Mouse (Mus musculus): ENCODE measurements around the gene Rab7b.

Rab7b gene

DNA sequence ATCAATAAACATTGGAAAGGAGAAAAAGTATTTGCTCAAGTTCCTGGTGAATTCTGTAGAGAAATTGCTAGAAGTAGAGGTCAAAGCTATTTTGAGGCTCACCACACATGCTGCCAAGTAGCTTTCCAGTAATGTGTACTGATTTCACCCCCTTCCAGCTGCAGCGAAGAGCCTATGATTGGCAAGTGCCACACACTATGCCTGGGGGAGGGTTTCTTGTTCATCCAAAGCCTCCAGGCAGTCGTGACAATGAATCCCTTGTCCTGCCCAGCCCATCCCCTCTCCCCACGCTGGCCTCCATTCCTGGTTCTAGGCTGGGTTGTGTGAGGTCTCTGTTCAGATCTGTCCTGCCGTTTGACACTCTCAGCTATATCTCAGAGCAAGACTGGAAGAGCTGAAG lies 7.8 kb downstream of the Rab7b start:
- no peak for DNase-seq

DNA sequence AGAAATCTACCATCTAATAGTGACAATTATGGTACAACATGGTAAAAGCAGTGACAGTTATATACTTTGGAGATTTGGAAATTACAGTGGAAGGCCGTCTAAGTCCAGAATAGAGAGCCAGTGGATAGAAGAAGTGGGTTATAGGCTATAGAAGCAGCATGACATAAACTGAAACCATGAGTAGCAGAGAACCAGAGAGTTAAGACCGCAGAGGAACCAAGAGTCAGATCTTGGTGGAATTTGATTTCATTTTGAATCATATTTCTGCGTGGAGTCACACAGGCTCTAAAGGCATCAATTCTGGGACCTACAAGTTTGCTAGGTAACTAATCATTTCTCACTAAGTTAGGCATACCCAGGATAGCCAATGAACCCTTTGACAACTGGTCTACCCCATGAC lies 10.3 kb downstream of the Rab7b start:
- no peak for DNase-seq

DNA sequence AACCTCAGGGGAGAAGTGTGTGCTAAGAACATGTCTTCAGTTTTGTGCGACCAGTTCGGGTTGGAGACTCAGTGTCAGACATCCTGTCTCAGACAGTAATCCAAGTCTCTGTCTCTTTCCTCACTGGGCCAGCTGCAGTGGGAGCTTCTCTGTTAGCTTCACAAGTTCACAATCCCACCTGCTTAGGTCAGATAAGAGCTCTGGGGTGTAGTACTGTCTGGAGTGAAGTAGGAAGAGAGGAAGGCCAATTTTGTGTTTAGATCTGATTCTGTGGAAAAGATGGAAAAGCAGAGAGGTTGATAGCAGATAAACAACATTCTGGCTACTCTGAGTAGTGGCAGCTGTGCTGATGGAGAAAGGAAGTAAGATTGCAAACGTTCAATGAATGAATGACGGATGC lies 11.1 kb downstream of the Rab7b start:
- no peak for DNase-seq

DNA sequence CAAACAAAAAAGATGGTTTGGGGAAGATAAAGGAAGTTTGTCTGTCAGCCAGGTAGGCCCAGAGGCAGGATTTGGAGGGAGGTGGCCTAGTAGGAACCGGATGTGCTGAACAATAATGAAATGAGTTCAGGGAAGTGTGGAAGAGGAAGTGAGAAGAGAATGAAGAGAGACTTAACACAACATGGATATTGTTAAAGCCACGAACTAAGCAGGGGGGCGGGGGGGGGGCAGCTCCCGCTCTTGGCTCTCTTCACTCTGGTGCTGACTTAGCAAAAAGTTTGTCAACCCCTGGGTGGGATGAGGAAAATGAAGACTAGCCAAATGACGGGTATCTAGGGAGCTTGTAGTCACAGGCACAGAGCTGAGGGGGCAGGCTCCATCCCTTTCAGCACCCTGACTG lies 12.0 kb downstream of the Rab7b start:
- DNase-seq = no peak

DNA sequence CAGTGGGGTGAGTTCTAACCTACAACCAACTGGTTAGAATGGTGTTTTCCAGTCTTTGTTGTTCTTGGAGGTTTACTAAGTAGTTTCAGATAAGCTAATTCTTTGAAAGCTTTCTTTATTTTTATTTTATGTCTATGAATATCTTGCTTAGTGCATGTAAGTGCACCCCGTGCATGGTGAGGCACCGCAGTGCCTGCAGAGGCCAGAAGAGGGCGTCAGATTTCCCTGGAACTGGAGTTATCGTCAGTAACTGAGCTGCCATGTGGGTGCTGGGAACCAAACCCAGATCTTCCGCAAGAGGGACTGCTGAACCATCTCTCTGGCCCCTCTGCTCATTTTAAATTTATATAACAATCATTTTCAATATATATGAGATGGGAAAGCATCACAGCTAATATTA lies 12.9 kb downstream of the Rab7b start:
- no peak for DNase-seq

DNA sequence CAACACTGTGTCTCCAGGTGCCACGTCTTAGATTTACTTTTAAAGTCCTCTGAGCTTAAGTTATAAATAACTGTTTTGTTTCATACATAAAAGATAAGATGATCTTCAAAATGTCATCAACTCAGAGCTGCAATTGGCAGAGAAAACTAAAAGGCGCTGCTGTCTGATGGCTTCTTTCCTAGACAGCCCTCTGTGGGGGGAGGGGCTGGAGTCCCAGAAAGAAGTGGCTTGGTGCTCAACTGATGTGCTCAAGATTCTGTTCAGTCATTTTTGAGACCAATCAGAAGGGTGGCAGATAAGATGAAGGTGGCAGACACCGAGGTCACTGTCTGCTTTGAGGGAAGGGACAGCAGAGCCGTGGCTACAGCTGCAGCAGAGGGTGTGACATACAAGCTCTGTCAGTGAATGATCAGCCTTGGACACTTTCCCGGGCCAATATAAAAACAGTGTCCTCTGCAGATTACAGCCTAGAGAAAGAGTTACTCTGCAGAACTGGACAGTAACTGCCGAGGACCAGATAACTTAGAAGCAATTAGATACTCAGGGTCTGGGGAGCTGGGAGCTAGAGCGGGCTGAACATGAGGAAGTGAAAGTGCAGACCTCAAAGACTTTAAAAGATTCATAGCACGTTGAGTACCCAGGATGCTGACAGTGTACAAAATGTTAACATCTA lies 13.7 kb downstream of the Rab7b start:
- DNase-seq = no peak

DNA sequence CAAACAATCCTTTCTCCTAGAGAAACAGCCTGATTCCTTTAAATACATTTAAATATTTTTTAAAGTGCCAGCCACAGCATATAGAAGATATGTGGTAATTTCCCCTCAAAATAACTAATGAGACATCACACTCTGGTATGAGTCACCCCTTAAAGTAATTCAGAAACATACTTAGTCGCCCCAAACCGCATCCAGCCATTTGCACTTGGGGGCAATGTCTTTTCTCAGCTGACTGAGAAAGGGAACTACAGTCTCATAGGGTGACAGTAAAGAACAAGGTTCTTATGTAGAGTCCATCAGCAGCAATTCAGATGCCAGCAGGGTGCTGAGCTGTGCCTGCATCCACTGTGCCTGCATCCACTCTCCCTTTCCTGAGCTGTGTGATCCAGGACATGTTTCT lies 15.0 kb downstream of the Rab7b start:
- no peak for DNase-seq

DNA sequence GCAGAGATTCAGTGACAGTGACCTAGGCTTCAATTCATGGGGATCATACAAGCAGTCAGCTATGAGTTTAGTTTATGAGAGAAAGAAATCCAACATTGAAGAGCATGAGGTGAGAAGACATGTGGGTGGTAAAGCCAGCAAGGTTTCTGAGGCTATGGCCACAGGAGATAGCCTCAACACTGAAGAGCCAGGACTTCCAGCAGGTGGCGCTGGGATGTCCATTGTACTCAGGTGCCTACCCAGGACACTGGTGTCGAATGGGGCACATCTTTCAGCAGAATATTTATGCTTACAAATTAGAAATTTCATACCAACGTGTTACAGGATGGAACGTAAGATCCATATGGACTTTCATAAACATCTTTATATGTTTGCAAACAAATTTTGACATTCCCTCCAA lies 19.8 kb downstream of the Rab7b start:
- peak; percentile 50 to 69 for DNase-seq

DNA sequence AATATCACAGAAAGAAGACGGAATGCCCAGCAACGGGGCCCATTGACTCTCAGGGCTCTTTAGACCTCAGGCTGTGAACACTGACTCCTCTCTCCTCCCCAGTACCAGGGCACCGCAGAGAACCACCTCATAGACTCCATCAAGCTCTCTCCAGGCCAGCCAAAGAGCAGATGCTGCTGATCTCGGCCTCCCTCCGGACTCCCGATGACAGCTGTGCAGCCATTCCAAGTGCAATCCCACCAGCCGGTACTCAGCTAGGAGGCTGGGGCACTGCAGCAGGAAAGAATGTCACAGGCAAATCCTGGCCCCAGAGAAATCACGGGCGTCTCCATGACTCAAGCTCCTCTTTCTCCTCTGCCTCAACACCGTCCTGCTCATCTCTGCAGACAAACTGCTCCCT lies 23.0 kb downstream of the Rab7b start:
- DNase-seq = no peak

DNA sequence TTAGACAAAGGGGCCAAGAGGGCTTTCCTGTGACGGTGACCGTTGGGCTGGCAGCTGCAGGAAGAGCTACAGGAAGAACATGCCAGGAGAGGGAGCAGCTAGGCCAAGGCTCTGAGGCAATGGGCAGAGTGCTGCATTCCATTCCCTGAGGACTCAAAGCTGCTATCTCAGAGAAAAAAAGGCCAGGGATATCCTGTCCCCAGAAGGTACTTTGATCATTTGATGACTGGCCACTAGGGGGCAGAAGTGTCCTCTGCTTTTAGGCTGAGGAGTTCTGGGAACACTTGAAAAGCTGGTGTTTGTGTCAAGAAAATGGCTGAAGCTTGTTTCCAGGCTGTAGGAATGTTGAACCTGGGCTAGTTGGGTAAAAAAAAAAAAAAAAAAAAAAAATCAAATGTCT lies 23.9 kb downstream of the Rab7b start:
- peak; percentile 80 to 88 for DNase-seq

DNA sequence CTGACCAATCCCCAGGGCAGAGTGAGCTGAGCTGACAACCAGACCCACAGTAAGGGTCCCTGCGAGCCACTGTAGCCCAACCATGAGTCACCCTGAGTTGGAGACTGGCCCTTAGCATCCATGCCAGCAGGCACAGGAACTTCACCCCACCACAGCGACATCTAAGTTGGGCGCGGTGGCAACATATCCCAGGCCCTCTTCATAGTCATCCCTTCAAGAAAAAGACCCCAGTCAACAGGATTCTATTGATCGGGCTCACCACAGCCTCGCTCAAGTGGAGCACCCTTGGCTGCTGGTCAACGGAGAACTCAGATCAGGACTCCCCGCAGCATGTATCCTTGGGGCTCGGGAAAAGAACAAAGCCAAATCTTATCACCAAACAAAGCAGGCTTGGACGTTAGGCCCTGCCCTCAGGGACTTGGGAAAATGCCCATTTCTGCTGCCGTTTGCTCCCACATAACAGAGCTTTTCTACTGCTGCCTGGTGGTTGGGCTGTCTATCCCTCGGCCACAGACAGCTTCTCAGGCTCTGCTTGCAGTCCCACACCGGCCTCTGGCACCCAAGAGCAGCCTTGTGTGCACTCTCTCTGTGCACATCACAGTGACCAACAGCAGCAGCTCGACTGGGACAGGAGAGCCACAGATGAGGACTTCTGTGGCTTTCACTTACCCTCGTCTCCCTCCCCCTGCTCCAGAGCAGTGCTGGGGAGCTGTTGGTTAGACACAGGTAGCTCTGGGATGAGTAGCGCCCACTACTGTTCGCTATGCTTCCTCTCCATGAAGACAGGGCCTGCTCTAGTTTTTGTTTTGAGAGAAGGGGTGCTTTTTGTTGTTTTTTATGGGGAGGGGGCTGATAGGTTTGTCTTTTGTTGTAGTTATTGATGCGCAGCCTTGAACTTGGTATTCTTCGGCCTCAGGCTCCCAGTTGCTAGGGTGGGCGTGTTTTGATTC lies 26.2 kb downstream of the Rab7b start:
- no peak for DNase-seq

DNA sequence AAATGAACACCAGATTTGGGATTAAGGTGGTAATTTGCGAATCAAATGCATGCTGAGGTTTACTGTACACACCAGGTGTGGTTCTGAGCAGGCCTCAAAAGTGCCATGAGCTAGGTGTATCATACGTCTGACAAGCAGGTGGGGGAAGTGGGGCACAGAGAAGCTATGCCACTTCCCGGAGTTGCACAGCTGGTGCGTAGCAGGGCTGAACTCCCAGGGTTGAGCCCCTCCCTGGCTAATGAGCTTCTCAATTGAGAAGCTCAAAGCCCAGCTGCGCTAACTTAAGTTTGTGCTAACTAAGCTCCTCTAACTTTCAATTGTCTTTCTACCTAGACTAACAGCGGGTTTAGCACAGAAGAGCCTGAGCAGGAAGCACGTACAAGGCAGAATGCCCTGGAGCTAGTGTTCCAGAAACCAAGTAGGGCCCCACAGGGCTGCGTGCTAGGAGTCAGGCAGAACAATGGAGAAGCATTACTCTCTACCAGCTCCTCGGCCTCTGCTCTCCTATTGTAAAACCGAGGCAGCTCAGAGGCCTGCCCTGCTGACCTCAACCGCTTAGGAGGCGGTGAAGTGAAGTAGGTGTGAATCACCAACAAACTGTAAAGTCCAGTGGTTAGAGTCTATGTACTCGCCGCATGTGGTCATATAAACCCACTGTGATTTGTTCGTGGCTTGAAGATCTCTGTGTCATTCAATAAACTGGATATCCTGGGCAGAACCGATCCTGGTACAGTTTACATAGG lies 30.6 kb downstream of the Rab7b start:
- DNase-seq = no peak

DNA sequence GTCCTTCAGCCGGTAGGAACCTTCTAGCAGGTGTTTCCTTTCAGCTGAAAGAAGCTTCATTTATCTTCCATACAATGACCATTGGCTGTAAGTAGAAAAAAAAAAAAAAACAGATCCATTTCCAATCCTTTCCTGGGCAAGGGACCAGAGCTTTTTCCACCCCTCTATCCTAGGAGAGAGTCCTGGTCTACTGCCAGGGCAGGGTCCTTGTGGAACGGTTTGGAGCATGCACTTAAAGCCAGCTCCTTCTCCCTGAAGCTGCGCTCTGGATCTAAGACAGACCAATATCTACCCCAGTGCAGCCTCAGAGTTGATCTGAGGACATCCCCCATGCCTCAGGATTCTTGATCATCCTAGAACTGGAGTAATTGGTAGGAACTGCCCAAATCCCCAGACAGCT lies 33.5 kb downstream of the Rab7b start:
- DNase-seq = no peak

DNA sequence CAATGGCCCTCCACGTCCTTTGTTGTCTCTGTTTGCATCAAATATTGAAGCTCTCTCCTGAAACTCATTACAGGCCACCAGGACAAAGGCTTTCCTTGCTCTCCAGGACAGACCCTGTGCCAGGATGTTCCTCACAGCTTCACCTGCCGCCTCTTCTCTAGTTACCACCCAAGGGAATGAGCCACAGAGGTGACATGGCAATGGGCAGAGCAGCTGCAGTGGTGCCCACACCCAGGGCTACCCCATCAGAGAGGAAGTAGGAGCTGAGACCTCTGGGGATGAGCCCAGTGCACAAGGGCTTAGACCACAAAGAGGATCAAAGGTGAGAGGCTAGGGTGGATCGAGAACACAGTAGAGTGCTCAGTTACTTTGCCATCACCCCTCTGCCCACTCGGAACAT lies 35.1 kb downstream of the Rab7b start:
- no peak for DNase-seq

DNA sequence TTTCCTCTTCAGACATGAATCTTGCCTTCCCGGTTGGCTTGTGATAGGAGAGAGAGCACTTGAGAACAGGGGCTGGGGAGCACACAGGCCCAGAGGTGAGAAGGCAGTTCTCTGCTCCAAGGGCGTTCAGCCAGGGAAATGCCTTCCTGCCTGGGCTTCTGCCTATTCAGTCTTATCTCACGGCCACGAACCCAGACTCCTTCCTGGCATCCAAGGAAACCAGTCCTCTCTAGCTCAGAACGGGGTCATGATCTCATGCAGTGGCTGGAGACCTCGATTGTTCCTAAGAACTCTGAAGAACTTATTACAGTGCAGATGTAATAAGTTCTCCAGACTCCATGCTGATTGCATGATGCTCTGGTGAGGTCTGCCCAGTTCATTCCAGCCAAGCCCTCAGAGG lies 38.1 kb downstream of the Rab7b start:
- DNase-seq = no peak

DNA sequence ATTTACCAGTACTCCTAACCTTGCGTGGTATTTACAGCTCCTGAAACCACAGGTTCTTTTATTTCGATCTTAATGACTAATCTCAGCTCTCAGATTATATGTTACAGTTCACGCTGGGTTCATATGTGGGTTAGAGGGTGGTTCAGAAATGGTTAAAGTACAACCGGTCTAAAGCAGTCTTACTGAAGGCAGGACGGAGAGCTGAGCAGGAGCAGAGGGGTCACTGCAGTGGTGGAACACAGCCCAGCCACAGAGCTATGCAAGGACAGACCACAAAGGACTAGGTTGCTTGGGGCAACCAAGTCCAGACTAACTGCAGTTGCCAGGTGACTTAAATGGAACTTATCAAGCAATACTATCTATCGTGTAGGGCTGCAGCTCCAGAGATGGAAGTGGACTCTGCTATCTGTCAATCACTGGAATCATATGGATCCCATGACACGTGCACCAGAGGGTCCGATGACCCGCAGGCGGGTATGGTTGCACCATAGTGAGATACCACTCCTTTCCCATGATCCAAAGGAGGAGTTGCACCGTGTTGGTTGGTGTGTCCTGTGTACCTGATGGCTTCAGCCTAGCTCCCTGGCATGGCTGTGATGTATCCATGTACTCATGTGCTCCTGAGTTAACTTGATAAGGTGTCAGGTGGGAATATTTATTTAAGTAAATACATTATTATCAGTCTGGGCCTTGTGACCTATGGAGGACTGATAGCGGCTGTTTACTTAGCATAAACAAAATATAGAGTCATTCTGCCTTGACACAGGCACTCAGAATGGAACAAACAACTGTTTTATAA lies 42.3 kb downstream of the Rab7b start:
- DNase-seq = no peak

DNA sequence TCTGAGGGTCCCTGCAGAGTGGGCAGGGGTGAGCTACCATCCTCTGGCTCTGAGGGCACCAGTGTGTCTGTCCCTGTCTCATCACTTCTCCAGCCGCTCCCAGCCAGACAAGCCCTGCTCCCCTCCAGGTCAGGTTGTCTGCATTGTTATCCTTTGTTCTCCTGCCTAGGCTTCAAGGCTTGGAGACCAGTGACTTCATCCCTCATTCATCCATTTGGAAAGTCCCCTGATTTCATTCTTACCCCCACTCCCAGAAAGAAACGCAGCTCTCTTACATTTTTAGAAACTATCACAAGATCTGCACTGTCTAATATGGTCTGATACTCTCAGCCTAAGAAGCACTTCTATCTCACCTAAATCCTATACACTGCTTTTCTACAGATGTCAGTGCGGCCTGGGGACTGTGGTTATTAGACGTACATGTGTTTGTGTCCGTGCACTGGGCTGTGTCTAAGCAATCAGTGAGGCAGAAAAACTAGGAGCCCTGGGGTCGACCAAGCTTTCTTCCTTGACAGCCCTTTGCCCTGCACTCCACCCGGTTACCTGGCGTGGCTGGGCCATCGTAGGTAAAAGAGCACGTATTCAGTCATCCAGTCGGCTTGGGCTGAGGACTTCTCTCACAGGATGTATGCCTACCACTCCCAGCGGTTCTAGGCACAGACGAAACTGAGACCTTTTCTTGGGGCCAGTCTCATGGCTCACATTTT lies 45.1 kb downstream of the Rab7b start:
- no peak for DNase-seq

DNA sequence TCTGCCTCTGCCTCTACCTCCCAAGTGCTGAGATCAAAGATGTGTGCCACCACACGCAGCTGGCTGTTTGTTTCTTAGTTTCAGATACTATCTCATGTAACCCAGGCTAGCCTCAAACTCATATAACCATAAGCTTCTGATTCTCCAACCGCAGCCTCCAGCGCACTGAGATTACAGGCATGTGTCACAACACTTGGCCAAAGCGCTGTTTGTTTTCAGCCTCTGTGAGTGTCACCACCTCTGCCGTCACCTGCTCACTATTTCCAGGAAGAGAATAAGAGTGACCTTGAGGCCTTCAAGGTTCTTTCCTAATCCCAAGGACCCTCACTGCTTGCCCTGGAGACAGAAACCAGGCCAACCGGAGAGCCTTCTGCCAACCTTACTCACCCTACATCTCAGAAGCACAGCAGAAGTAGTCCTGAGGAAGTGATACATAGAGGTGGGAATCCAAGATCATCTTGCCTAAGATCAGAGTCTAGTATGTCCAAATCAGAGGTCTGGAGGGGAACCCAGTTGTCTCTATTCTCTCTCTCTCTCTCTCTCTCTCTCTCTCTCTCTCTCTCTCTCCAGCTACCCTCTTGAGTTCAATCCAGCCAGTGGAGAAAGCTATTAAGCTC lies 46.3 kb downstream of the Rab7b start:
- no peak for DNase-seq

DNA sequence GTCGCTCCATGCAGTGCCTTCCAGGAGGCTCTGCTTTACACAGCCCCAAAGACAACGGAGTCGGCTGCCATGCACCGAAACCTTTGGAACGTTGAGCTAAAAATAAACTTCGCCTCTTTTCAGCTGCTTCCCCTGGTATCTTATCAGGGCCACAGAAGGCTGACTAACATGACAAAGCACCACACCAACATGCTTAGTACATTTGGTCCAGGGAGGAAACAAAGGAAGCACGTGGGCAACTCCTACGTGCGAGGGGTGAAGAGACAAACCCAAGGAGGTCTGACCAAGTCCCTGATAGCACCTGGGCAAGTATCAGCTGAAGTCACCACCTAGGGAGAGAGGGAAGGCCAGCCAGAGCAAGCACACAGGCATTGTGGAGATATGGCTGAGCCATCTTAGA lies 48.0 kb downstream of the Rab7b start:
- no peak for DNase-seq

DNA sequence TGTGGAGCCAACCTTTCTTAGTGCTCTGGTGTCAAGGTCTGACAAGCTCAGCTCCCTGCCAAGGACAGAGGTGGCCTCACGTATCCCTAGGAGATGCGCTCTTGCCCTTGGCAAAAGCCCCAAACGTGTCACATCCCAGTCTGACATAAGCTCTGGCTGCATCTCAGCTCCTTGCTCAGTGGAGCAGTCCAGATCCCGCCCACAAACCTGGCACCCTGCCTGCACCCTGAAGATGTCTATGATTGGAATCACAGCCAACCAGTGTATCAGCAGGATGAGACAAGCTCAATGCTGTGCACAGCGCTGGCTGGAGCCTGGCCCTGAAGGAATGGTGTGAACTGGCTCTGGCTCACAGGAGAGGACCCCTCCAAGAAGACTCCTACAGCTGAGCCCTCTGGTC lies 48.8 kb downstream of the Rab7b start:
- DNase-seq = peak; percentile 58 to 63

DNA sequence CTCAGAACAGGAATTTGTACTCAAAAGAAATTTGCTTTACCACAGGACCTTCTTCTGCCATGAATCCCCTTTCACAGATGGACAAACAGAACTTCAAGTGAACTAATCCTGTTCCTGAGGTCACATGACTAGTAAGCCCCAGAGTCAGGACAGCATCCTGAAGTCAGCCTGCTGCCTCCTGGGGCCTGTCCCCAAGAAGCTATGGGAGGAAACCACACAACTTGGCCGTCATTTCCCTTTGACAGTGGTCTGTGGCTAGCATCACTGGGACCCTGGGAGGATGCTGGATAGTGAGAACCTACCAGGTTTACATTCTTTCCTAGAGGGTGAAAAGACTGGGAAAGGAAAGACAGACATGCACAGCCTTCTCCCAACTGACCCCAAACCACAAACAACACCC lies 50.3 kb downstream of the Rab7b start:
- DNase-seq = no peak

All from lung, adult 18-20 months (tissue).